Mouse (Mus musculus) embryonic fibroblast, embryonic 13.5 days (primary cell): Measurements from ENCODE around the gene S100a8. TPM values are rescaled to one million over a fixed set of nuclear protein-coding genes. Genes with fewer than 3 reads are reported as not detected.

Source experiments
- H3K27ac ChIP-seq: 2 replicates; pipeline ENCODE4 v1.5.1; 2012; ENCODE audit warnings: low read length, control low read depth, inconsistent platforms; ENCODE audit not compliant: insufficient read depth
- H3K4me1 ChIP-seq: 2 replicates; pipeline ENCODE4 v1.6.1; 2011; ENCODE audit warnings: low read length; ENCODE audit not compliant: control insufficient read depth, insufficient read depth
- H3K4me3 ChIP-seq: 2 replicates; pipeline ENCODE4 v1.5.1; 2011; ENCODE audit warnings: mild to moderate bottlenecking, control low read depth, low read length; ENCODE audit not compliant: insufficient read depth
- CTCF ChIP-seq: IDR thresholded peaks from 2 replicates; pipeline ENCODE4 v1.5.1; 2011; ENCODE audit warnings: mild to moderate bottlenecking, control low read depth, low read length, moderate library complexity, borderline replicate concordance; ENCODE audit not compliant: insufficient read depth
- POLR2A ChIP-seq: IDR thresholded peaks from 2 replicates; pipeline ENCODE4 v1.6.1; 2011; ENCODE audit warnings: low read depth, mild to moderate bottlenecking, control low read depth, low read length, moderate library complexity
- polyA plus RNA-seq: library from polyadenylated mRNA; stranded (reverse); fragments of >200 nt; gene quantifications from 2 replicates; pipeline ENCODE4 v1.2.4, GENCODE M21; 2011; ENCODE audit warnings: low read depth; ENCODE audit not compliant: missing spikeins, insufficient read length

The S100a8 gene
- polyA plus RNA-seq, result not detected in 2 replicates

GRCm38 (mm10) chr3:90668846-90669245, at the start of gene S100a8:
S100a8 (plus strand) TSS chr3:90668978.
- Histone ChIP-seq H3K4me1 (no peaks in the 10 kb centered on the region), H3K4me3 (no peak within 1 kb of the TSS), H3K27ac (no peak within 1 kb of the TSS)
- TF ChIP-seq CTCF (no peak), POLR2A (no peak)

GRCm38 (mm10) chr3:90621552-90621951, 47.2 kb upstream of the S100a8 start:
- H3K27ac ChIP-seq, result no peak overlapping the region
- H3K4me3 ChIP-seq, result no peak overlapping the region
- no peak for TF ChIP-seq POLR2A
- no peak for TF ChIP-seq CTCF
- H3K4me1 ChIP-seq, result peaks cover 7% of the 10 kb centered on the region; the same call in 1 of the 2 replicates

- no peak overlapping the region for H3K27ac ChIP-seq
- H3K4me1 ChIP-seq, result peaks cover 7% of the 10 kb centered on the region; the same call in 1 of the 2 replicates
- H3K4me3 ChIP-seq, result no peak overlapping the region
- TF ChIP-seq POLR2A, result no peak
- TF ChIP-seq CTCF, result no peak
Observed at GRCm38 (mm10) chr3:90623435-90624071, 45.2 kb upstream of the S100a8 start.

GRCm38 (mm10) chr3:90625496-90625895, 43.3 kb upstream of the S100a8 start:
- peaks cover 7% of the 10 kb centered on the region; the same call in 1 of the 2 replicates for H3K4me1 ChIP-seq
- no peak overlapping the region for H3K4me3 ChIP-seq
- no peak overlapping the region for H3K27ac ChIP-seq
- TF ChIP-seq CTCF (no peak), POLR2A (no peak)

- no peak for TF ChIP-seq CTCF
- TF ChIP-seq POLR2A, result no peak
- H3K4me3 ChIP-seq, result no peak overlapping the region
- H3K27ac ChIP-seq, result no peak overlapping the region
- H3K4me1 ChIP-seq, result peaks cover 3% of the 10 kb centered on the region; the same call in 1 of the 2 replicates
Observed at GRCm38 (mm10) chr3:90626266-90627021, 42.3 kb upstream of the S100a8 start.

GRCm38 (mm10) chr3:90627366-90627765, 41.4 kb upstream of the S100a8 start:
- Histone ChIP-seq H3K27ac (no peak overlapping the region), H3K4me1 (0 out of 2 replicates have a peak, but pooled peaks cover 1% of the 10 kb centered on the region), H3K4me3 (no peak overlapping the region)
- TF ChIP-seq CTCF, result no peak
- no peak for TF ChIP-seq POLR2A

GRCm38 (mm10) chr3:90627807-90628206, 41.0 kb upstream of the S100a8 start:
- H3K27ac ChIP-seq, result no peak overlapping the region
- H3K4me3 ChIP-seq, result no peak overlapping the region
- H3K4me1 ChIP-seq, result 0 out of 2 replicates have a peak, but pooled peaks cover 1% of the 10 kb centered on the region
- TF ChIP-seq POLR2A (no peak), CTCF (peak; percentile 83)

- TF ChIP-seq CTCF, result no peak
- no peak for TF ChIP-seq POLR2A
- Histone ChIP-seq H3K27ac (no peak overlapping the region), H3K4me1 (no peaks in the 10 kb centered on the region), H3K4me3 (no peak overlapping the region)
Observed at GRCm38 (mm10) chr3:90629298-90629697, 39.5 kb upstream of the S100a8 start.

GRCm38 (mm10) chr3:90631984-90632383, 36.8 kb upstream of the S100a8 start:
- Histone ChIP-seq H3K4me1 (no peaks in the 10 kb centered on the region), H3K27ac (no peak overlapping the region), H3K4me3 (no peak overlapping the region)
- TF ChIP-seq POLR2A (no peak), CTCF (no peak)

GRCm38 (mm10) chr3:90638511-90639275, 30.1 kb upstream of the S100a8 start:
- H3K27ac ChIP-seq, result no peak overlapping the region
- no peak overlapping the region for H3K4me3 ChIP-seq
- TF ChIP-seq POLR2A, result no peak
- H3K4me1 ChIP-seq, result no peaks in the 10 kb centered on the region
